Mouse (Mus musculus) regulatory T cell (primary cell): ENCODE results near the gene Tmem44.

Experiments
- in situ Hi-C: fragments of 300-600 bp; cut with MboI, MseI; formaldehyde crosslinking; loops from one replicate; pipeline ENCODE4 v1.15.1; 2025; ENCODE audit warnings: high pct_unique_total_duplicates

The Tmem44 gene

GRCm38 (mm10) chr16:30552621-30553338 lies 2.1 kb upstream of the Tmem44 start:
- in situ Hi-C loops, result no loop called here

DNA sequence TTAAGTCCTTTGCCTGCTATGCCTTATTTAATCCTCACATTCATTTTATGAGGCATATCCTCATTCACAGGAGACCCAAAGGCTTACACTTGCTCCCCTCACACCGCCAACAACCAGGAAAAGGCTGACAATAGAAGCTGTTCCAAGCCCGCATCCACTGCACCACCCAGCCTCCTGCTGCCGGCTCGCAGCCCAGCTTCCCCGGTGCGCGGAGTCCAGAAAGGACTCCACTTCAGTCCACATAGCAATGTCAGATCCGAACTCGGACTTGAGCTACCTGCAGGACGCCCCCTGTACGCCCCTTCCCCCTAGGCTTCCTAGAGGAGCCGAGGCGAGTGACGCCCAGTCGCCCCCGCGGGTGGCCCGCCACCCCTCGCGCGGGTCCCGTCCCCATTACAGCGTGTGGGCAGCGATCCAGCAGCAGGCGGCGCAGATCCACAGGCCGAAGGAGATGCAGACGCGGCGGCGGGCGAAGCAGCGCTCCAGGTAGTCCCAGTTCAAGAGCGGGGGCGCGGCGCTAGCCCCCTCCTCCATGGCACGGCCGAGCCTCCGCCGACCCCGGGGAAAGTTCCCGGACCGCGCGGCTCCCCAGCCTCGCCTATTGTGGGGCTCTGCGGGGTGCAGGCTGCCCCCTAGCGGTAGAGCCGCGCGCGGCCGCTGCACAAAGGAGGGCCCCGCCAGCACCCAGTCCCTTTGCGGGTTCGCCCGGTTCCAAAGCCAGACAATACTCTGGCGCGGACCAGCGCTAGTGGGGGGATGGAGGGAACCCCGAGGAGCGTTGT lies 485 bp downstream of the Tmem44 start:
- in situ Hi-C loops, result no loop called here

DNA sequence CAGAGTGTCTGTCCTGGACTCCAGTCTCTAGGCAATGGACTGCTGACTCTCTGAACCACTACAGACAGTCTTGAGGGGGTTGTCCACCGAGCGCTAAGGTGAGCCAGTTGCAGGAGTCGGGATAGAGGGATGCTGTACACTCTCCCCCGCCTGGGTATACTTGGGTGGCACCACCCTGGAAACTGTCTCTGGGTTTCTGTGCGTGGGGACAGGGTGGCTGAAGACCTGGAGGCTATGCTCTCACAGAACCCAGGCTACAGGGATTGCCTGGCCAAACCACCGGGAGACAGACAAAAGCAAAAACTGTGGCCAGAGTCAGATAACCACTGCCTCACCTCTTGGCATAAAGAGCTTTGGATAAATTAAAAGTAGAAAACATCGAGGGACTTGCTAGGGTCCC lies 1.1 kb downstream of the Tmem44 start:
- in situ Hi-C loops, result no loop called here

- in situ Hi-C loops, result no loop called here
Observed at GRCm38 (mm10) chr16:30548291-30548690, 2.4 kb downstream of the Tmem44 start.

DNA sequence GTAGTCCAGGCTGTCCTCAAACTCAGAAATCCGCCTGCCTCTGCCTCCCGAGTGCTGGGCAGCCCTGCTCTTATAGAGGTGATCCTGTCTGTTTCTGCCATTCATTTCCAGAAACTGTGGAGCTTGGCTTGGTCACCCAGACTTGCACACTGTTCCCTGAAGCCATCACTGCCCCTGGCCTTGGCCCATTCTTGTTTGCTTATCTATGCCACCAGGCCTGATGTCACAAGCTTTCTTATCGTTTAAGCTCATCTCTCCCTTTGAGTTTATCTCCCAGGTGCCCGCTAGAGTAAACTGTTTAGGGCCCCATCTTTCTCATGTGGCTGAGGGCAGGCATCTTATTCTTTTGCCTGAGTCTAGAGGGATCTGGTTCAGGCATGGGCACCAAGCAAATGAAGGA lies 5.9 kb downstream of the Tmem44 start:
- in situ Hi-C loops, result no loop called here

DNA sequence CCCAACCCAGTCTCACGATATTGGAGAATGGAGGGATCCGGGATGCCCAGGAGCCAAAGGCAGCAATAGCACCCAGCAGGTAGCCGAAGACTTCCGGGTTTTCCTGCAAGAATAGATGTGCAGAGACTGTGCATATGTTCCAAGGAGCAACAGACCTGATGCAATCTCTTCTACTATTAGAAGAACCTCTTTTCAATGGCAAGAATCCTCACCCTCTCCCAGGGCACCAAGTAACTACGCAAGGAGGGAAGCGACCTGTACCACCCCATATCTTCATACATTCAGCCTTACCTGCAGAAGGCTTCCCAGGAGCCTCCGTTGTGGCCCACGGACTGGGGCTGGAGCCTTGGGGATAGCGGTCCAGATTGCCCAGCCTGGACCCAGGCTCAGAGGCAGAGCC lies 7.3 kb downstream of the Tmem44 start:
- in situ Hi-C loops, result no loop called here

- in situ Hi-C loops, result no loop called here
Observed at GRCm38 (mm10) chr16:30542826-30543225, 7.8 kb downstream of the Tmem44 start.

- in situ Hi-C loops, result no loop called here
Observed at GRCm38 (mm10) chr16:30540107-30541001, 10.3 kb downstream of the Tmem44 start.

GRCm38 (mm10) chr16:30539433-30539832 lies 11.2 kb downstream of the Tmem44 start:
- in situ Hi-C loops, result no loop called here

- in situ Hi-C loops, result no loop called here
Observed at GRCm38 (mm10) chr16:30535075-30535474, 15.6 kb downstream of the Tmem44 start.

- in situ Hi-C loops, result no loop called here
Observed at GRCm38 (mm10) chr16:30533592-30533991, 17.1 kb downstream of the Tmem44 start.

GRCm38 (mm10) chr16:30532929-30533328 lies 17.7 kb downstream of the Tmem44 start:
- in situ Hi-C loops, result no loop called here

DNA sequence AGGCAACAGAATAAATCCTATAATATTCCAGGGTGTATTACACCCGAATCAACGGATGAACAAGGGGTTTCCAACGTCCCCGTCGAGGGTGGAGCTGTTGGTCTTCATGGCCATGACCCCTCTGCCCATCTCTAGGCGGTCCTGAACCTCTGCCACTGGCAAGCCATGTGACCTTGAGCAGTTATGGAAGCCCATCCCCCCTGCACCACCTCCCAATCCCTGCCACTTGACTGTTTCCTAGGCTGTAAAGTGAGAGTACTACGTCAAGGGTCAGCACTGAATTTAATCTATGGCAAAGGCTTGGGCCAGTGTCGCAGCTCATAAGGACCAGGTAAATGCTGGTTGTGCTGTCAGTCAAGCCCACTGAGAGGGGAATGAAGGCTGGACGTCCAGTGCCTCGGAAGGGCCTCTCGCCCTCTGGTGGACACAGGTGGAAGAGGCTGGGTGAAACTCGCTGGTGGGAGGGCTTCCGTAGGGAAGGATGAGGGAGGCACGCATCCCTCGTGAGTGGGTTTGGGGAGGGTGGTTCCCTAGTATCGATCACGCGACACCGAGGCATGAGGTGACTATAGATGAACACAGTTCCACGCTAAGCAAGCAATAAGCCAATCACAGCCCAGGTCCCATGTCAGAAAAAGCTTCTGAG lies 18.8 kb downstream of the Tmem44 start:
- in situ Hi-C loops, result no loop called here

DNA sequence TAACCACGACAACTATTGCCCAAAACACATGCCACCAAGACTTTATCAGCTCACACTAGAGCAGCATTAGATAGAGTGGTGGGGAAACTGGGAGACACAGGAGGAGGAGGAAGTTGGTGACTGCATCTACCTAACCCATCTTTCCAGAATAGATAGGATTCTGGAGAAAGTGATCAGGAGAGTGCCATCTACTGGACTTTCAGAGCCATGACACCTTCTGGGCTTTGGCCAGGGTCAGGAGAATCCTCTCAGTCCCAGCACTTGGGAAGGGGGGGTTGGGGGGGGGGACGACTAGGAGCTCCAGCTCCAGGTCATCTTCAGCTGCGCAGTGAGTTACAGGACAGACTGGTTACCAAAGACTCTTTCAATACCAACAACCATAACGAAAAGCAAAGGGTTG lies 19.8 kb downstream of the Tmem44 start:
- in situ Hi-C loops, result no loop called here

- in situ Hi-C loops, result no loop called here
Observed at GRCm38 (mm10) chr16:30528386-30528785, 22.3 kb downstream of the Tmem44 start.

DNA sequence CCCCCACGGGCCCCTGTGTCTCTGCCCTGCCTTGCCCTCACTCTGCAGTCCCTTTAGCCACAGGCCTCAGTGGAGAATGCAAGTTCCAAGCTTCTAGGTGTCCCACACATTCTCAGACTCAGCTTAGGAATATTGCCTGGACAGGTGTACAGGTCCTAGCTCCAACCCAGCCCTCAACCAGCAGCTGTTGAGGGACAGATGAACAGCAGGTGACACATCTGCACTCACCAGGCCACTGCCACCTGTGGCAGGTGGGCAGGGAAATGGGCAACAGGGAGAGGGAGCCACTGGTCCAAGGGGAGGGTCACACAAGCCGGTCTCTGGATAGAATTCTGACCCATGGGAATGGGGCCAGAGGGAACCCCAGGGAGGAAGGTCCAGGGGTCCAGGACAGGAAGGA lies 22.8 kb downstream of the Tmem44 start:
- in situ Hi-C loops, result no loop called here

DNA sequence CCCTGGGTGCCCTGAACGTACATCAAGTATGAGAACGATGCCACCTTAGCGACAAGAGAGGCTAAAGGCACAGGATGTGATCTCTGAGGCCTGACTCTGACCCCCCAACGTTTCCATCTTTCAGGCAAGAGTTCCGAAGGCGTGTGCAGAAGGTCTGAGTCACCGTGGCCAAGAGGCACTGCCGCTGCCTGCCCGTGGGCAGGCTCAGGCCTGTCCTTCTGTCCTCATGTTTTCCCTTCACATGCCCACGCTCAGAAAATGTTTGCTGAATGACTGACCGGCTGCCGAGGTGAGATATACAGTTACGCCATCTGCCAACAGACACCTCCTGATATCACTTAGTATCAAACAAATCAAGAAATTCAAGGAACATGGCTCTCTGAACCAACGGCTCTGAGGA lies 24.9 kb downstream of the Tmem44 start:
- in situ Hi-C loops, result no loop called here

- in situ Hi-C loops, result no loop called here
Observed at GRCm38 (mm10) chr16:30524481-30524880, 26.2 kb downstream of the Tmem44 start.

DNA sequence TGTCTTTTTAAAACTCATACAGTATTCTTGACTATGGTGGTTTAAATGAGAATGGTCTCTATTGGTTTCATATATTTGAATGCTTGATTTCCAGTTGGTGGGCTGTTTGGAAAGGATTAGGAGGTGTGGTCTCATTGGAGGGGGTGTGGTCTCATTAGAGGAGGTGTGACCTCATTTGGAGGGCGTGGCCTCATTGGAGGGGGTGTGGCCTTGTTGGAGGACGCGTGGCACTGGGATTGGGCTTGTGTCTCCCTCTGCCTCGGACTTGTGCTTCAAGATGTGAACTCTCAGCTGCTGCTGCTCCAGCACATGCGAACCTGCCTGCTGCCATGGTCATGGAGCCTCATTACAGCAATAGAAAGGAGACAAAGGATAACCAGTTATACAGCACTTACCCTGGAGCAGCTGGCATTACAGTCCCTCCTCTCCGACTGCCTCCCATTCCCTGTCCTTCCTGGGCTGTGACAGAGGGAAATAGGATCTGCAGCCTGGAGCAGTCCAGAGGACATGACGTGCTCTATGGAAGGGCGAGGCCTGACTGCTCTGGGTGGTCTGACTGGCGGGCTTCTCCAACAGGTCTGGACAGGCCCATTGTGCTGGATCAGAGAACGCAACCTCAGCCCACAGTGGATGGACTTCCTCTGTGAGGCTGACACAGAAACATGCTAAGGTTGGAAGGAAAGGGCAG lies 28.2 kb downstream of the Tmem44 start:
- in situ Hi-C loops, result no loop called here

DNA sequence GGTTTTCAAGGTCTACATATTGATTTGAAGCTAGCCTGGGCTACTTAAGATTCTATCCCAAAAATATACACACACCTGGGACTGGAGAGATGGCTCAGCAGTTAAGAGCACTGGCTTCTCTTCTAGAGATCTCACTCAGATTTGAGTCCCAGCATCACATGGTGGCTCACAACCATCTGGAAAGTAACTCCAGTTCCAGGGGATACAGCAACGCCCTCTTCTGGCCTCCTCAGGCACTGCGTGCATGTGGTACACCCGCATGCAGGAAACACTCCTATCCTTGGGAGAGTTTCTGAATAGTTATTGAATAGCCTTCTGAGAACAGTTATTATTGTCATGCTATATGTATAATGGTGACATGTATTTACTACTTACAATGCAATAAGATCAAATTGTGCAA lies 29.5 kb downstream of the Tmem44 start:
- in situ Hi-C loops, result no loop called here

GRCm38 (mm10) chr16:30520361-30520823 lies 30.2 kb downstream of the Tmem44 start:
- in situ Hi-C loops, result no loop called here
